Mouse (Mus musculus) embryo, embryonic 9.5 days (tissue): ENCODE data around the gene Dnaja2.
A peak's percentile ranks its signal among the peaks of the same experiment; 100 is the strongest.

Experiments
- DNase-seq: peaks from one replicate; pipeline ENCODE4 v3.0.0-alpha.2; 2017; ENCODE audit errors: extremely low spot score

The Dnaja2 gene

DNA sequence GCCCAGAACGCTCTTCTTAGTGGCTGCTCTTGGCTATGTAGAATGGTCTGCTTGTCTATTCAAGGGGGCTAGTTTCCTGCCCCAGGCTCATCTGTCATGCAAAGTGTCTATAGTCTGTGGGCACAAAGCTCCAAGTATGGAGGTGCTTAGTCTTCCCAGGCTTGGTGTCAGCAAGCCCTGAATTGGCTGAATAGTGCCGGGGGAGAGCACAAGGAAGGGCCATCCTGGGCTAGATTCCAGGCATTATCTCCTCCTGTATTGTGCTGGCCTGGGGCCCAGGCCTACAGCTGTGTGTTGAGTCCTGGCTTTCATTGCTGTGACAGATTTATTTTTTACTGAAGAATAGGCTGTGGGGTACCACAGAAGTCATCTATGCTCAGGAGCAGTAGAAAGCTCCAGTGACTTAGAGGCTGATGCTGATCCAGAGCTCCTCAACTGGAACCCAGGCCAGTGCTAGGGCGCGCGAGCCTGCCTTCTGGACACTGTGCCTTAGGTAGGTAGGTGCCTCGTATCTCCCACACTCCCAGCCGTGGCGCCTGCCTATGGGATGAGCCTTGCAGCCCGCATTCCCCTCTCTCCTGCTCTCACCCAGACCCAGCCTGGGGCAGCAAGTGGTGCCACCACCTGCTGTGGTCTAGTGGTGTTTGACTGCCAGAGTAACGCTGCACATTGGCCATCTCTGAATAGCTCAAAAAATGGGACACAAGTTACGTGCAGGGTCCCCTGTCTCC, 54.0 kb downstream of the Dnaja2 start:
- DNase-seq: no peak

GRCm38 (mm10) chr8:85500460-85500859, 54.7 kb downstream of the Dnaja2 start:
- DNase-seq: no peak

DNA sequence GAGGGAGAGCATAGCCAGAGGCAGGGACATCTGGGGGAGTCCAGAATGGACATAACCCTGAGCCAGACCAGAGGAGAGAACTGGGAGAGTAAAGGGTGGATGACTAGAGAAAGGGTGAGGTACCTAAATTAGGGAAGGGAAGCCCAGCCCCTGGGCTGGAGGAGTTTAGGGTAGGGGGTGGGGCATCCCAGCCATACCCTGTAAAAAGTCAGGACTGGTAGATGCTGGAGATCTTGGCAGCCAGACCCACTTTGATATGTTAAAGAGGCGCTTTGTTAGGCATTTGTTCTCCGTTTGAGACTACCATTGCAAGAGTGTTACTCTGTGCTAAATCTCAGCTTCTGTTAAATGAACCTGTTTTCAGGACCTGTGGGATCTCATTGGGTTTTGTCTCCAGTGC, 56.6 kb downstream of the Dnaja2 start:
- no peak for DNase-seq

GRCm38 (mm10) chr8:85496778-85497177, 58.4 kb downstream of the Dnaja2 start:
- no peak for DNase-seq

DNA sequence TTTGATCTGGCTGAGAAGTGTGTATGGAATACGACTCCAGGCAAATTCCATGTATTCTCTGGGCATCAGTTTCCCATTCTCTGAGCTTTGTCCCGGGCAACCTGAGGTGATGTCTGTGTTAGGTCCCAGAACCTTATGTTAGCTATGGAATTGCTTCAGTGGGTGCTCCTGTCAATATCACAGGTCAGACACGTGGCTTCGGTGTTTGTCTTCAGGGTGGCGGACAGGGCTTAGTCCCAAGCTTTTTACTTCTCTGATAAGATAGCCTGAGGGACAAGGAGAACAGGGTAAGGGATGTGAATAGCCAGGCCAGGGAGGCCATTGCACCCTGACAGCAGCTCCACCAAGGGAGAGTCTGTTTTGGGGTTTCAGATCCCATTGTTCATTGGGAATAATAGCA, 59.0 kb downstream of the Dnaja2 start:
- DNase-seq: no peak

DNA sequence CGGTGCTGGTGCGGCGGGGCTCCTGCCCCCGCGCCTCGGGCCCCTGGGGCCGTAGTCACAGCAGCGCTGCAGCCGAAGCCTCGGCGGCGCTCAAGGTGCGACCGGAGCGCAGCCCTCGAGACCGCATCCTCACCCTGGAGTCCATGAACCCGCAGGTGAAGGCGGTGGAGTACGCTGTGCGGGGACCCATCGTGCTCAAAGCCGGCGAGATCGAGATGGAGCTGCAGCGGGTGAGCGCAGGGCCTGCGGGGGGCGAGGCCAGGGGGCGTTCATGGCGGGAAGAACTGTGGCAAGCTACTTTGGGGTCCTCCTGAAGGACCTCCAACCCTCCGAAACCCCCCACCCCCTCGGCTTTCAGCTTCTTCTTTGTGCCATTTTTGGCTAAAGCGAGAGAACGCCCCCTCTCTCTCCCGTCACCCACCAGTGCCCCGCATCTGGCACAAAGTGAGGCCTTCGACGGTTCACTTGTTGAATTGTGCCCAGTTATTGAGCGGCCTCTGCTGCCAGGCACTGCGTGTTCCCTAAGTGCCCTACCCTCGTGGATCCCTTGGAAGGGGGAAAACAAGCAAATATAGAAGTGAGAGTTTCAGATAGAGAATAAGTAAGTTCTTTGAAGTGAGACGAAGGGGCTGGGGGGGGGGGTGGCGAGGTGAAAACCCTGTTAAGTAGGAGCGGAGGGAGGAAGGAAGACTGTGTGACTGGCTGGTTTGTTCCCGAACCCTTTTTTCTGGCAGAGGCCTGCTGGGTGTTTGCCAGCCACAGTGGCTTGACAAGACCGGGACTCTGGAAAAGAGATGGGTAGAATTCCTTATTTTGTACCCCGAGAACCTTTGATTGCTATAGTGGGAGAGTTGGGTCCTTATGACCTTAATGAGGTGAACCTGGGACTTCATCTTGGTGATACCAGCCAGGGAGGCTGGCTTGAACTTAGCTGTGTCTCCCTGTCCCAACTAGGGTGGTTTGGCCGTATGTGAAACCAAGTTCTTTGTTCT, 61.9 kb downstream of the Dnaja2 start:
- DNase-seq: no peak

- peak; percentile 97 for DNase-seq
Observed at GRCm38 (mm10) chr8:85492125-85492875, 62.8 kb downstream of the Dnaja2 start, which contains the start of gene Gpt2. TSS of gene Gpt2 (plus strand) at chr8:85492576.

GRCm38 (mm10) chr8:85489546-85489945, 65.6 kb downstream of the Dnaja2 start:
- no peak for DNase-seq

GRCm38 (mm10) chr8:85488631-85489030, 66.5 kb downstream of the Dnaja2 start:
- DNase-seq: no peak

- no peak for DNase-seq
Observed at GRCm38 (mm10) chr8:85487906-85488620, 67.1 kb downstream of the Dnaja2 start.
